Mouse (Mus musculus): Measurements from ENCODE around the gene Dcx.
A peak's percentile ranks its signal among the peaks of the same experiment; 100 is the strongest.

Dcx gene

DNA sequence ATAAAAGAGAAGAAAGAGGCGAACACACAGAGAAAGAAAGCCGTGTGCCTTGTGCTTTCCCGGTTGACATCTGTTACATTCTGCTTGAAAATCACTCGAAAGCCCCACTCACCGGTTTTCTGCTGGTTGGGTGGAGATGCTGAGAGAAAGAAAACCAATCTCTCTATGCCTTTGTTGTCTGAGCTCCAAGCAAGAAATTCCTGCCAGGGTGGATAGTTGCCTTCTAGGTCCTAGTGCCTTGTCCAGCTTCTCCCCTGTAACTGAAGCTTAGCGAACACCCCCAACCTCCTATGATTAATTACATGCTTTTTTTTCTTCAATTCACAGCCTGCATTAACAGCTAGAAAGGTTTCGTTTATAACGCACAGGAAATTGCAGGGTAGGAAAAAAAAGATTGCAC, at the start of gene Dcx:
Gene Dcx (minus strand): TSS at position 354 of the 400 bp plus-strand sequence.
- no peak for DNase-seq

DNA sequence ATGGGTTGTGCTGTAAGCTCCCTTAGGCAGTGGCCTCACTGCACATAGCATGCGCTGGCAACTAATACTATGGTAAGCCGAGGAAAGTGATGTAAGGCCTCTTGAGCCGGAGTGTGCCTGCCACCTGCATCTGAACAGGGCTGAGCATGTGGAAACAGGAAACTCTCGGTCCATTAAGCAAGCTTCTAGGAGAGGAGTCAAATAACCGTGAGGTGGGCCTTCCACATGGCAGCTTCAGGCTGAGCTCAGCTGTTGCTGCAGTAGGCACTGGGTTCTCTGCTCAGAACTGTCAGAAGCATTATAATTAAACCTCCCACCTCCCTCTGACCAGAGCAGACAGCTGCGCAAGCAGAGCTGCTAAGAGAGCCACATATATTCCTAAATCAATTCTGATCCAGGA, 33.1 kb upstream of the Dcx start:
- DNase-seq = no peak

DNA sequence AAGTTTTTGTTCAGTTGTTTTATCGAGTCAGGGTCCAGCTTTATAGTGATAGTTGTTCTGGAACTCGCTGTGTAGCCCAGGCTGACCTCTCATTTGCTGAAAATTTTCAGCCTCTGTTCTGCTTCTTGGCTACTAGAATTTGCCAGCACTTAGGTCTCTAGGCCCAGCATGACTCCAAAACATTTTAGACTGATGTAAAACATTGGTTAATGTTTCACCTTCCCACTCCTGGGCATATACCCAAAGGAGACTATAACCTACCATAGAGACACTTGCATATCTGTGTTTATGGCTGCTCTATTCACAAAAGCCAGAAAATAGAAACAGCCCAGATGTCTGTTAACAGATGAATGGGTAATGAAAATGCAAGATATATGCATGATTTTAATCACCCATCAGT, 560 bp upstream of the Dcx start:
- DNase-seq = no peak

DNA sequence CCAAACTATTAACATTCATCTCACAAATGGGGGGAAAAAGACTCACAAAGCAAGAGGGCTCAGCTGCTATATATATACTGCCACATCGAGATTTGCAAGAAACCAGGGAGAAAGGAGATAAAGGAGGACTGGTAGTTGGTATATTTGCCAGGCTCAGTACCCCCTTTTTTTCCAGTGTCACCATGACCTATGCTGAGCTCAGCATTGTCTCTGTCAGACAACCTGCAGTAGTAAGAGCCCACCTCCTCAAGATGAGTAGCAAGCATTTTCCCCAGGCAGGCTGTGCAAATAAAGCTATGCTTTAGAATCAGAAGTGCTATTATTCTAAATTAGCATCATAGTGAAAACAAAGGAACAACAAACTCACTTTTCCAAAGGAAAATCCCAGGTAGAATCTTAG, 581 bp downstream of the Dcx start:
- no peak for DNase-seq

DNA sequence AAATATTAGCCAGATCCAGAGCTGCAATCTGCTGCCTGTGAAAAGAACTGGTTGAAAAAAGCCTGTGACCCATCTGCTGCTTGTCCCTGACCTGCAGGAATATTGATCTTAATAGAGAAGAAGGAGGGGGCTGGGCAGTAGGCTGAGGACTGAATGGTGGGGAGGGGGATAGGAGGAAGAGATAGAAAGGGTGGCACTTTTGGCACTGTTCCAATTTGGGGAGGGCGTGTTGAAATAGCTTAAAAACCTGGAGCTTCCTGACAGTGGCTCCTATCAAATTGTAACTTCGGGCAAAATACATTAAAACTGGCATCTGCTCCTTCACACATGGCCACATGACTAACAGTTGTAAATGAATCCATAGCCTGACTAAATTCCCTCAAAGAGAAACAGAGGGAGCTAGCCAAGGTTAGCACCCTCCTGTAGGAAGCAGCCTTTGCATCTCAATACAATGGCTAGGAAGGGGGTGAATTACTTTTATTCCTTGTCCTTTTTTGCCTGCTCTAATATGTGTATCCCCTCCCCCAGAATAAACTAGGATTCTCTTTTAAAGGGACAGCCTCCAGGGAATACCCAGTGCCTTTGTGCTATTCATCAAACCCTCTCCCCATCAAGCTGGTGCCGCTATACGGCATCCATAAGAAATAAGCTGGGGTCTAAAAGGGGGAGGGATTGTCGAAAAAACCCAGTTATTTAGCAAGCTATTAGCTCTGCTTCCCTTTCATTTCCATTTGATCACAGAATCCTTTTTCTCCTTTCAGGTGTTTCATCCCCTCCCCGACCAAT, 1.5 kb downstream of the Dcx start:
- DNase-seq = no peak

DNA sequence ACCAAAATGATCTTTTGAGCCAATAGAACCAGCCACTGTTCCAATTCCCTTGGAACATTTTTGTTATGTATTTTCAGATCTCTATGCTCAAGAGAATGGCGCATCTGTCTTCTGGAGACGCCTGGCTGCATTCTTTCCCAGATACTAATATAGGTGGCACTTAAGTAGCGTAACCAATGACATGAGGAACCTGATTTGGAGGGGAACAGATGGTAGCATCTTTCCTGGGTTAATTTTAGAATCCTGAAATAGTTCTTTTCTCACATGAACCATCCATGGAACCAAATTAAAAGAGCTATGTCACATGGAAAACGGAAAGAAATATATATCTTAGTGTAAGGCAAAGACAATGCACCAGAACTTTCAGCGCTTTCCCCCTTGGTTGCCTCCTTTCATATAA, 11.0 kb downstream of the Dcx start:
- DNase-seq = no peak

DNA sequence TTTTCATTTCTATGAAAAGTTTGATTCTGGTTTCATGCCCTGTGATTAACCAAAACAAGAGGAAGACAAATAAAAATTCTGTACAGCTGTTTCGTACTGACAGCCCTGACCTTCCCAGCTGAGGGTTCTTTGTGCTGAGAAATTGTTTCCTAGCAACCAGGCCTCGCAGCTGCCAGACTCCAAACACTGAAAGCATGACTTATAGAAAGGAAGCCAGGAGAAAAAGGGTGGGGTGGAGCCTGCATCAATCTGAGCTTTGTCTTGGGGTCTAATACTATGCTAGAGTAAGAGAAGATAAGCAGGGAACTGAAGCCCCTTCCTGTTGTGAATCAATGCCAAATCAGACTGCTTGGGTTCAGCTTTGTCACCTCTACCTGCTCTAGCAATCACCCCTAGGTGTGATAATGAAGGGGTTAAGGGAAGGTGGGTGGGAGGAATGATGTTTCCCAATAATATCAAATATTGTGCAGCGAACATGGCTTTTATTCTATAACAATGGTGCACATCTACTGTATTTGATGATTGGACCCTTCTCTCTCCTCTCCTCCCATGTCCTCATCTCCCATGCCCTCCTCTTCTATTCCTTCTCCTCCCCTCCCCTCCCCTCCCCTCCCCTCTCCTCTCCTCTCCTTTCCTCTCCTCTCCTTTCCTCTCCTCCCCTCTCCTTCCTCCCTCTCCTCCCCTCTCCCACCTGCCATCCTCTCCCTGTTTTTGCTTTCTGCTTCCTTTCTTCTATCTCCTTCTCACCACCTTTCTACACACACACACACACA, 26.2 kb downstream of the Dcx start:
- peak in 1 of 2 experiments; percentile 35 for DNase-seq

DNA sequence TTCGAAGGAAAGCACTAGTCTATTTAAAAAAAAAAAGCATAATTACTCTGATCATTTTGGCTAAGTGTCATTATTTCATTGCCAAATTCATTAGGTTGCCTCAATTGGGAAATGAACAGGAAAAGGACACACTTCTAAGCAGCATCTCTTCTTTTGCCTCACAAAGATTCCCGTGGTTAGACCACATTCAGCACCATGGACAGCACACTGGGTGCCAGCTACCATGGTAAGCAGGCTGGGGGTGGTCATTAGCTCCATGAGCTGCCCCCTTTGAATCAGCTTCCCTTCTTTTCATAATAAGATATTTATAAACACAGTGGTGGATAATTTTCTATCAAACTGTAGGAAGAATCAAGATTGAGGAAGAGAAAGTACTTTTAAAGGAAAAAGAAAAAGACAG, 28.4 kb downstream of the Dcx start:
- DNase-seq = peak in 1 of 2 experiments; percentile 15

DNA sequence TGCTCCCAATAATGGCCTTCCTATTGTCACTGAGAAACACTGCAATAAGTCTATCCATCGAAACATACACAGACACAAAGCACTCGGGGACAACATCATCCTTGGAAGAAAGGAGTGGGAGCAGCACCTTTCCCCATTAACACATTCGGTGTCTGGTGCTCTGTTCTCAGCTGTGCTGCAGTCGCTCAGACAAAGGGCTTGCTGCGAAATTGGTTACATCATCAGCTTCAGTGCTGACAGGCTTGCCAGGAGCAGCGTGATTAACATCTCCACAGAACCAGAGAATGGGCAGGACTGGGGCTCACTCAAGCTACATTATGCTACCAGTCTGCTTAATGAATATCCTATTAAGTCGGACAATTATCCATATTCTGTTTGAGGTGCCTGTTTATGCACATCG, 30.8 kb downstream of the Dcx start:
- DNase-seq = no peak

DNA sequence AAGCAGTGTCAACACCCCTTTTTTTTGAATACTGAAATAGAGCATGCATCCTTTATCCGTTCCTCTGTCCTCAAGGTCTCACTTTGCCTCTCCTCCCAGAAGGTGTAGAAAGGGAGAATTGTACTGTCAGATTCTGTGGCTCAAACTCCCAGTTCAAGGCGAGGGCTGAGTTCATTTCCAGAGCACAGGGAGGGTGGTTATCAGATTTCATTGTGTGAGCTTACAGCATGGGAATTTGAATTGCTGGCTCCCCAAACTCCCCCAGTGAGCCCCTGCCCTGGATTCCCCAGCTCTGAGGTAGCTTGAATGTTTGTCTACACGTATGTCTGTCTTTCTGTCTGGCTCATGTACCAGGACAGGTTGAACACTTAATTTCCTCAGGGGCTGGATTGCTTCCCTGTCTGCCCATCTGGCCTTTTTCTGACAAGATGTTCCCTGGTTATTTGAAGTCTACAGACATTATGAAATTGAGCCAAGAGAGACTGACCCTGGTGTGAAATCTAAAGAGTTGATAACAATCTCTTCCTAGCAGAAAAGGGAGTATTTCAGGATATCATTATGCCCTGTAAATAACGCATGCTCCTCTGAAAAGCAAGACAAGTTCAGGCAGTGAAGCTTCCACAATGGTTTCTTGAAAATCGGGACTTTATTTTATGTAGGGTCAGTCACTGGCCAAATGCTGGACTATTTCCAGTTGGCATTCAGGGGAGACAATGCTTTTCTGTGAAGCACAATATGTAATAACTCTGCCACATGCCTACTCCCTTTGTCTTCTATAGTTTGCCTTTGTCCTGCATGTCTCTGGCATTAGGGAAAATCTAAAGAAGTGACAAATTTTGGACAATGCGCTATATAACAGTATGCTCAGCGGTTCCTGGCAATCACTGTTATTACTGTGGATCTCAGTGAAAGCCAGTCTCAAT, 35.5 kb downstream of the Dcx start:
- DNase-seq = no peak

DNA sequence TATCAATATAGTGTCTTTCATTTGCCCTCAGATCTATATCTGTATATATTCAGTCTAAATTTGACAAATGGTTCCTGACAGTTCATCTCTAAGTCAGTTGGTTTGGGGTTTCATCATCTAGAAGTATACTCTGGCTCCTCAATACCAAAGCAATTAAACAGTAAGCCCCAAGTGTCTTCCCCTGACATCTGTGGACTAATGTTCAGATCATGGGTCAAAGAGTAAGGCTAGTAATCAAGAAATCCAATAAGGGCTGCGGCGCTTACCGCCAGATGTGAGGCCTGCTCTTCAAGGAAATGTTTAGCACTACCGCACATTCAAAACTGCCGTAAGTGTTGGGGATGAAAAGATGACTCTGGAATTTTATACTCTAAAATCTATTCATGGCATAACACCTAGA, 36.2 kb downstream of the Dcx start:
- no peak for DNase-seq

DNA sequence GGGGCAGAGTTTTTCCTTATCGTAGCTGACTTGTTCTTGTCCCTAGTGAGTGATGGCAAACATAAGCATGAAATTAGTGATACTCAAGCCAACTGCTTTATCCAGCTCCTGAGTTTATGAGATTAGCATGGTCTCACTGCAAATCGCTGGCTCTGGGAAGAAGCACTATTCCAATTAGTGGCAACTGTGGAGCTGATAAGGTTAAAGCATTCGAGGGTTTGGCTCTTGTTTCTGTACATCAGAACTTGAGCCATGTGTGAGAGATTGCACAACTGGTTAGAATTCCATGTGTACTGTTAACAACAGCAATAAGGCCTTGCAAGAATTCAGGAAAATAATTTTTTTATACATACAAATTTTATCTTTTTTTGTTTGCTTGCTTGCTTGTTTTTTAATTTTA, 39.9 kb downstream of the Dcx start:
- no peak for DNase-seq

DNA sequence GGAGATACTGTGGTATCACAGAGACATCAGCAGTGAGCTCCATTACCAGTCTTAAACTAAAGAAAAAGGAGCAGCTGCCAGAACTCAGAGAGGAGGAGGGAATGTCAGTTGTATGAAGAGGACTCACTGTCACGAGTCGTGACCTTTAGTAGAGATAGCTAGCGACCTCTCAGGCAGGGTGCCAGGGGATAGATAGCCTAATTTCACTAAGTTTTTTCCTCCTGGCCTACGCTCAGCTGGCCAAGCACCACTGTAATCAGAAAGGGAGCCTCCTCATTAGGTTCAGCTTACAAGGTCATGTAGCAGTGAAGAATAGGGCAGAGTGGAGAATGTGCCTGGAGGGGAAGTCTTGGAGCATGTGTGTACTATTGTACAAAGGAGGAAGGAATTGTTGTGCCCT, 47.3 kb downstream of the Dcx start:
- peak in 1 of 2 experiments; percentile 28 for DNase-seq

DNA sequence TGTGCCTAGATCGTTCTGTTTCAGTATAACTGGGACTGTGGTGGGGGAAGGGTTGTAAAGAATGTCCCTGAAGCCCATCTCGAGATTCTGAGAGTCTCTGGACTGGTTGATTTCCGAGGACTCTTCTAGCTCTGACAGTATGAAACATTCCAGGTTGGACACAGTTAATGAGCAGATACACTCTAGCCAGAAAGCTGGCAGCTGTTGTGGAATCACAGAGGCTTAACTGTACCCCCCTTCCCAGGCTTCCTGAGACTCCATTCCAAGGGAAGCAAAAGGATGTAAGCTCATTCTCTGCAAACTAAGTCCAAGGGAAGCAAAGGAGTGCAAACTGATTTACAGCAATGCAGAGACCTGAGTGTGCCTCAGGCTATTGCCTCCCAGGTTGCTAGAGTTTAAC, 48.2 kb downstream of the Dcx start:
- DNase-seq = no peak

DNA sequence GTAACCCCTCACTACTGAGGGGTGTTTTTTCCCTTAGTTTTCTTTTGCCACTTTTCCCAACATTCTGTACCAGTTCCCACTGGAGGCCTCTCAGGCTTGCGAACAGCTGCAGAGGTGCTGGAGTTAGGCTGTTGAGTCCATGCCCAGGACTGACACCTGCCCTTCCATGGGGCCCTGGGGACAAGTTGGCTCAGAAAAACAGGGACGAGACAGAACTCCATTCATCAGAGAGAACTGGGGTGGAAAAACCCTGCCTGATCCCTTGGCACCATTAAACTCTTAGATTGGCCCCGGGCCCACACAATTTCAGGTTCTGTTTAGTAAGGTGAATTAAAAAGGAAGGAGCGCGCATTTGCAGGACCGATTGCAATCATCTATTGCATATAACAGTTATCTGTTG, 48.8 kb downstream of the Dcx start:
- DNase-seq = no peak

DNA sequence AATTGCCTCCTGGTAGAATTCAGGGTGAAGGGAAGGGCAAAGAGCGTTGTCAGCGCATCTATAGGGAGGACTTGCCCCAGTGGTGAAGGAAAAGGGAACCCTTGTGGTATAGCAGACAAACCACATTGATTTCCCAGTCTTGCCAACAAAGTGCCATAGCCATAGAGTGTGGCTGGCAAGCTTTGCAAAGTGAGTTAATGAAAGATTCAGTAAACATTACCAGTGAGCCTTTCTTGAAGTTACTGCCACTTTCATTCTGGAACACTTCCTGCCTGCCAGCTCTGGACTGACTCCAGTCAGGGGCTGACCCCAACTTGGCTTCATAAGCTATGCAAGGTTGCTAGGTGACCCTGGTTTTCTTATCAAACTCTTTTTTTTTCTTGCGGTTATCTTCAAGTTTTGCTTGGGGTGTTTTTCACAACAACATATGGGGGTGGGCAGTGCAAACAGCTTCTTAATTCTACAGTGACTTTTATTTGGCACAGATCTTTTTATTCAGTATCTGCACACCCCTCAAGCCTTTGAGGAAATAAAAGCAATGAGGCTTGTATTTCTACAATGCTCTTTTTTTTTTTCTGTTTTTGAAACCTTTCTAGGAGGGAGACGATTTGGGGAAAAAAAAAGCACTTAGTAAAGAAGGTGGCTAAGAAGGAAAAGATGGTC, 51.2 kb downstream of the Dcx start:
- DNase-seq = peak in 1 of 2 experiments; percentile 20

DNA sequence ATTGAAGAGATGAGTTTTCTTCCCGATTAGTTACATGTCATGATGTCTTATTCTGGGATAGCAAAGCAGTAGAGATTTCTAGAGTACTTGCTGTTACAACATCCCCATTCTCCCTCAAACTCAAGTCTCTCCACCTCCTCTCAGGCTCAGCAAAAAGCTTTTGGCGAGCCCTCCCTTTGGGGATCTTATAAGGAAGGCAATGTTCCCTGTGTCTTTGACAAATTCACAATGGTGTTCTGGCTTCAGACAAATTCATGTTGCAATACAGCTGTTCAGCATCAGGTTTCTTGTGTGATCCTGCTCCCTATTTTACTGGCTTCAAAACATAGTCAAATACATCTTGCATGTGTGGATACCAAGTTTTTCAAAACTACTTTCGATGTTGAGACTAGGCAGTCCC, 53.5 kb downstream of the Dcx start:
- DNase-seq = no peak

DNA sequence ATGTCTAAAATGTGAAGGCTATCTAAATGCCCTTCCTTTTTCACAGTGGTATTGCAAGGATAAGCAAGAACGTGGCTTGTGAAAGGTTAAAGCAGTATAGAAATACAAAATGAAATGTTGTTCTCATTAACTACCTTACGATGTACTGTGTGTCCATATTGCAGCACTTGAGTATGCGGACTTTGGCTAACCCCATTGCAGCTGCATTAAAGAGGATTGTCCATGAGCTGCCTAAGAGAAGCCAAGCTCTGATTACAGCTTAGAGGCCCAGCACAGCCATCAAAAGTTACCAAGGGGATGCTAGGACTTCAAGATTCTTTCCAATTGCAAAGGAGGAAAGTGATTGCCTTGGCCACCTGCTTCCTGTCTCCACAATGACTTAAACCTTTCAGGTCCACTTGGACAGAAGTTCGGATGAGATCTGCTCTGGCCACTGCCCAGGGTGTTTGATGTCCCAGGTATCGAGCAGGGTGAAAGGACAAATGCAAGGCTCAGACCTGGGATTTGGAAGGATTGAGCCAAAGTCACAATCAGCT, 65.9 kb downstream of the Dcx start:
- no peak for DNase-seq

DNA sequence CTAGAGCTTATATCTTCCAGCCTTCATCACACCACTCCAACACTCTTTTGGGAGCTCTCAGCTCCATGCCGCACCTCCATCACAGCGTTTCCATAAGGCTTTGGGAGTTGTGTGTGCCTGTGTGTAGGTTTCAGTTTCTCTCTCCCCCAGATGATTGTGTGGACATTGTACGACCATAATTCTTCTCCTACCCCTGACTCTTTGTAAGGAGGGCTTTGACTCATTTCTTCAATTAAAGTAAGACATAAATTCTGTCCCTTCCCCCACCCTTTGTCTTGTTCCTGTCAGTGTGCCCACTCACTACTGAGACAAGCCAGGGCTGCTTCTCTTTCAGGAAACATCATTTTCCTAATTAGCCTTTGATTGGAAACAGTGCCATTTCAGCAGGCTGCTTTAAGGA, 81.8 kb downstream of the Dcx start:
- DNase-seq = no peak

DNA sequence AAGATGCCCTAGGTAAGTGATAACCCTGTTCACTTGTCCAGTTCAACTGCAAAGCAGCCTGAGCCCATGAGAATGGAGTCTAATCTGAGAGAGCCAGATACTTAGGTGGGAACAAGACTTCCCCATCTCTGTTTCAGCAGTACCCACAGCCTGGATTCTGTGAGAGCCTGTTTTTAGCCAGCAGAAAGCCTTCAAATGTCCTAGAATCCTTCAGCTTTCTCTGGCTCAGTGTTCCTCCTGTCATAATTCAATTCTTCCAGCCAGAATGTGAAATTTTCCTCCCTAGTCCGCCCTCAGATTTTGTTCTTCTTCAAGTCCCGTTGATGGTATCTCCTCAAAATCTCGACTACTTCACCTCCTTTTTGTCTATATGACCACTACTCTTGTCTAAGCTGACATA, 83.1 kb downstream of the Dcx start:
- no peak for DNase-seq

DNA sequence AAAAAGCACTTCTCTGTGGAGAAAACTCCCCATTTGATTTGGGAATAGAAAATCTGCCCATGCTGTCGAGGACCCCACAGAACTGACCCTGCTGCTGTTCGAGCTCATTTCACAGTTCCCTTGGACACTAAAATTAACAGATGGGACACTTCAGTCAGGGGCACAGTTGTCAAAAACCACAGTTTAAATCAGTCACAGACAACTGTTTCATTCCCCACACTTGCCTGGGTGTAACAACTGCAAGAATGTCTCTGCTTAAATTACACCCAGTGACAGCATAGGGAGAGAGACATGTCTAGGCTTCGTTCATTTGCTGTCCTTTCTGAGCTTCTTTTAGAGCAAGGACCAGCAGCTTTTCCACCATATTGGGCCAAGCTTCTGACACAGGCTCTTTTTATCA, 86.5 kb downstream of the Dcx start:
- no peak for DNase-seq

DNA sequence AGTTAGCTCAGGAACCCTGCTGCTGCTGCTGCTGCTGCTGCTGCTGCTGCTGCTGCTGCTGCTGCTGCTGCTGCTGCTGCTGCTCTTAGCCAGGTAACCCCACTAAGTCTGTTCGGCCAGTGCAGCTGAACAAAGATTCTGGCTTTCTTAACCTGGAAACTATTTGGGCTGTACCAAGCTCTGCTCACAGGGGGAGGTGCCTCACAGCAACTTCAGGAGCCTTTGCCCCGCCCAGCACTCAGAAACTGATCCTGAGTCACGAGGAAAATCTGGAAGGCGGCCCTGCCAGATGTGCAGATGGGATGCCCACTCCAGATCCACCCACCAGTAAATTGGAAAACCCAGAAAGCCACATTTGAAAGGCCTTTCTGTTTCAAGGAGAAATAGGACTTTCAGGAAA, 105.9 kb downstream of the Dcx start, which contains the start of gene Capn6:
Gene Capn6 (minus strand): TSS at position 203 of the 400 bp plus-strand sequence.
- DNase-seq = peak; percentile 30 to 62

Measured in lung, postnatal 4 days (tissue).